Mouse (Mus musculus): ENCODE measurements at regions not wholly inside any gene's neighbourhood (a gene's known extent, or its start where the extent isn't known, plus 50 kb on each side); places are given as distances from the start of the nearest gene placed in this dataset.

- Histone ChIP-seq H3K27me3 (ENCODE audit: control insufficient read depth, insufficient read depth, low read length) (no peaks in the 10 kb centered on the region), H3K4me3 (ENCODE audit: low read depth, low read length) (no peak overlapping the region), H3K4me2 (ENCODE audit: low read depth, low read length) (no peak overlapping the region), H3K9ac (replicated peaks; ENCODE audit: low read depth, low read length) (no peak overlapping the region), H3K9me3 (ENCODE audit: control insufficient read depth, low read length) (no peaks in the 10 kb centered on the region), H3K4me1 (ENCODE audit: control insufficient read depth, insufficient read depth, low read length) (no peaks in the 10 kb centered on the region), H3K27ac (ENCODE audit: low read depth, low read length) (no peak overlapping the region), H3K36me3 (ENCODE audit: control insufficient read depth, insufficient read depth, low read length) (no peaks in the 10 kb centered on the region)
- ATAC-seq (ENCODE audit: low read depth): no peak
- 79% methylated on average over 6 of the region's 6 CpGs for WGBS
Measured at GRCm38 (mm10) chr3:65457931-65458330, 65.5 kb upstream of the Ssr3 start.

GRCm38 (mm10) chr3:65455597-65456284 is 63.3 kb upstream of the Ssr3 start:
- H3K27ac ChIP-seq (ENCODE audit: low read depth, low read length): peak overlapping the region; percentile 66; the same call in 1 of the 2 replicates
- H3K9me3 ChIP-seq (ENCODE audit: control insufficient read depth, low read length): no peaks in the 10 kb centered on the region
- no peak overlapping the region for H3K9ac ChIP-seq (replicated peaks; ENCODE audit: low read depth, low read length)
- no peaks in the 10 kb centered on the region for H3K36me3 ChIP-seq (ENCODE audit: control insufficient read depth, insufficient read depth, low read length)
- no peaks in the 10 kb centered on the region for H3K27me3 ChIP-seq (ENCODE audit: control insufficient read depth, insufficient read depth, low read length)
- H3K4me2 ChIP-seq (ENCODE audit: low read depth, low read length): no peak overlapping the region
- no peak overlapping the region for H3K4me3 ChIP-seq (ENCODE audit: low read depth, low read length)
- no peaks in the 10 kb centered on the region for H3K4me1 ChIP-seq (ENCODE audit: control insufficient read depth, insufficient read depth, low read length)
- WGBS: 27% methylated on average over 14 of the region's 14 CpGs
- ATAC-seq (ENCODE audit: low read depth): peak; percentile 94

GRCm38 (mm10) chr3:65454301-65454700 is 61.9 kb upstream of the Ssr3 start:
- H3K9ac ChIP-seq (replicated peaks; ENCODE audit: low read depth, low read length): no peak overlapping the region
- no peak for ATAC-seq (ENCODE audit: low read depth)
- H3K27me3 ChIP-seq (ENCODE audit: control insufficient read depth, insufficient read depth, low read length): no peaks in the 10 kb centered on the region
- no peaks in the 10 kb centered on the region for H3K9me3 ChIP-seq (ENCODE audit: control insufficient read depth, low read length)
- H3K36me3 ChIP-seq (ENCODE audit: control insufficient read depth, insufficient read depth, low read length): no peaks in the 10 kb centered on the region
- no peaks in the 10 kb centered on the region for H3K4me1 ChIP-seq (ENCODE audit: control insufficient read depth, insufficient read depth, low read length)
- WGBS: 95% methylated on average over 7 of the region's 7 CpGs
- H3K4me3 ChIP-seq (ENCODE audit: low read depth, low read length): no peak overlapping the region
- no peak overlapping the region for H3K27ac ChIP-seq (ENCODE audit: low read depth, low read length)
- H3K4me2 ChIP-seq (ENCODE audit: low read depth, low read length): no peak overlapping the region

- ATAC-seq (ENCODE audit: low read depth): no peak
- no peaks in the 10 kb centered on the region for H3K36me3 ChIP-seq (ENCODE audit: control insufficient read depth, insufficient read depth, low read length)
- H3K27ac ChIP-seq (ENCODE audit: low read depth, low read length): no peak overlapping the region
- no peak overlapping the region for H3K4me3 ChIP-seq (ENCODE audit: low read depth, low read length)
- H3K9ac ChIP-seq (replicated peaks; ENCODE audit: low read depth, low read length): no peak overlapping the region
- WGBS: 100% methylated on average over 1 of the region's 1 CpGs
- H3K27me3 ChIP-seq (ENCODE audit: control insufficient read depth, insufficient read depth, low read length): no peaks in the 10 kb centered on the region
- H3K4me2 ChIP-seq (ENCODE audit: low read depth, low read length): no peak overlapping the region
- no peaks in the 10 kb centered on the region for H3K4me1 ChIP-seq (ENCODE audit: control insufficient read depth, insufficient read depth, low read length)
- H3K9me3 ChIP-seq (ENCODE audit: control insufficient read depth, low read length): no peaks in the 10 kb centered on the region
Measured at GRCm38 (mm10) chr3:65449176-65449575, 56.8 kb upstream of the Ssr3 start.

- H3K4me1 ChIP-seq (ENCODE audit: control insufficient read depth, insufficient read depth, low read length): peaks cover 14% of the 10 kb centered on the region
- no peak overlapping the region for H3K4me3 ChIP-seq (ENCODE audit: low read depth, low read length)
- 28% methylated on average over 1 of the region's 1 CpGs for WGBS
- peak; percentile 42; the same call in 1 of the 2 replicates for ATAC-seq (ENCODE audit: low read depth)
- H3K9ac ChIP-seq (replicated peaks; ENCODE audit: low read depth, low read length): no peak overlapping the region
- no peak overlapping the region for H3K27ac ChIP-seq (ENCODE audit: low read depth, low read length)
- no peaks in the 10 kb centered on the region for H3K9me3 ChIP-seq (ENCODE audit: control insufficient read depth, low read length)
- H3K4me2 ChIP-seq (ENCODE audit: low read depth, low read length): no peak overlapping the region
- H3K27me3 ChIP-seq (ENCODE audit: control insufficient read depth, insufficient read depth, low read length): no peaks in the 10 kb centered on the region
- H3K36me3 ChIP-seq (ENCODE audit: control insufficient read depth, insufficient read depth, low read length): no peaks in the 10 kb centered on the region
Measured at GRCm38 (mm10) chr3:65443701-65444100, 51.3 kb upstream of the Ssr3 start.

GRCm38 (mm10) chr3:65442946-65443345 is 50.5 kb upstream of the Ssr3 start:
- Histone ChIP-seq H3K36me3 (ENCODE audit: control insufficient read depth, insufficient read depth, low read length) (no peaks in the 10 kb centered on the region), H3K4me1 (ENCODE audit: control insufficient read depth, insufficient read depth, low read length) (peaks cover 14% of the 10 kb centered on the region), H3K9me3 (ENCODE audit: control insufficient read depth, low read length) (no peaks in the 10 kb centered on the region), H3K27ac (ENCODE audit: low read depth, low read length) (no peak overlapping the region), H3K27me3 (ENCODE audit: control insufficient read depth, insufficient read depth, low read length) (no peaks in the 10 kb centered on the region), H3K9ac (replicated peaks; ENCODE audit: low read depth, low read length) (no peak overlapping the region), H3K4me3 (ENCODE audit: low read depth, low read length) (no peak overlapping the region), H3K4me2 (ENCODE audit: low read depth, low read length) (no peak overlapping the region)
- WGBS: 82% methylated on average over 8 of the region's 8 CpGs
- no peak for ATAC-seq (ENCODE audit: low read depth)

GRCm38 (mm10) chr3:65442269-65442668 is 49.8 kb upstream of the Ssr3 start:
- Histone ChIP-seq H3K4me2 (ENCODE audit: low read depth, low read length) (no peak overlapping the region), H3K9ac (replicated peaks; ENCODE audit: low read depth, low read length) (no peak overlapping the region), H3K4me1 (ENCODE audit: control insufficient read depth, insufficient read depth, low read length) (peaks cover 14% of the 10 kb centered on the region), H3K9me3 (ENCODE audit: control insufficient read depth, low read length) (no peaks in the 10 kb centered on the region), H3K27me3 (ENCODE audit: control insufficient read depth, insufficient read depth, low read length) (no peaks in the 10 kb centered on the region), H3K4me3 (ENCODE audit: low read depth, low read length) (no peak overlapping the region), H3K36me3 (ENCODE audit: control insufficient read depth, insufficient read depth, low read length) (no peaks in the 10 kb centered on the region), H3K27ac (ENCODE audit: low read depth, low read length) (peak overlapping the region; percentile 48; the same call in 1 of the 2 replicates)
- no peak for ATAC-seq (ENCODE audit: low read depth)
- 69% methylated on average over 4 of the region's 4 CpGs for WGBS
